Mouse (Mus musculus) forebrain, postnatal 0 days (tissue): Measurements from ENCODE around the gene Tas2r138. TPM values are rescaled to one million over a fixed set of nuclear protein-coding genes. Genes with fewer than 3 reads are reported as not detected.

ENCODE experiments used
- ATAC-seq: fragments of 200-750 bp; cut with Nextera tagmentation; 2 replicates; pipeline ENCODE4 v1.8.0; 2017; ENCODE audit warnings: mild to moderate bottlenecking, moderate library complexity
- DNase-seq: peaks from one replicate; pipeline ENCODE4 v3.0.0-alpha.2; 2015
- H3K27ac ChIP-seq: fragments of 300-500 bp; sonication (generic); 2 replicates; pipeline ENCODE4 v1.5.1; 2014; ENCODE audit warnings: low read depth, mild to moderate bottlenecking, antibody characterized with exemption, low read length, moderate library complexity, mixed read lengths
- H3K27me3 ChIP-seq: fragments of 300-500 bp; sonication (generic); 2 replicates; pipeline ENCODE4 v1.6.1; 2014; ENCODE audit warnings: mild to moderate bottlenecking, low read length, mixed read lengths; ENCODE audit not compliant: insufficient read depth
- H3K36me3 ChIP-seq: fragments of 300-500 bp; sonication (generic); 2 replicates; pipeline ENCODE4 v1.6.1; 2014; ENCODE audit warnings: mild to moderate bottlenecking, moderate library complexity; ENCODE audit not compliant: insufficient read depth
- H3K4me1 ChIP-seq: fragments of 300-500 bp; sonication (generic); 2 replicates; pipeline ENCODE4 v1.6.1; 2014; ENCODE audit warnings: antibody characterized with exemption; ENCODE audit not compliant: insufficient read depth
- H3K4me2 ChIP-seq: fragments of 300-500 bp; sonication (generic); 2 replicates; pipeline ENCODE4 v1.6.1; 2014; ENCODE audit warnings: low read depth, mild to moderate bottlenecking, moderate library complexity
- H3K4me3 ChIP-seq: fragments of 300-500 bp; sonication (generic); 2 replicates; pipeline ENCODE4 v1.5.1; 2014; ENCODE audit warnings: low read depth, low read length, mixed read lengths
- H3K9ac ChIP-seq: fragments of 300-500 bp; sonication (generic); 2 replicates; pipeline ENCODE4 v1.6.1; 2014; ENCODE audit warnings: mild to moderate bottlenecking
- H3K9me3 ChIP-seq: fragments of 300-500 bp; sonication (generic); 2 replicates; pipeline ENCODE4 v1.6.1; 2016; ENCODE audit warnings: low read length
- CTCF ChIP-seq: sonication (generic); IDR thresholded peaks from 2 replicates; pipeline ENCODE4 v1.5.1; 2016; ENCODE audit warnings: antibody characterized with exemption, control low read depth, low read depth
- WGBS: fragments of 180-500 bp; shearing (Covaris S2); extraction: QIAGEN DNeasy Blood & Tissue Kit; methylation state at CpG from one replicate; pipeline ENCODE4 v1.1.7; 2014; 5-methylcytosine and 5-hydroxymethylcytosine counted together
- polyA plus RNA-seq: library from polyadenylated mRNA; unstranded; fragments of >200 nt; fragmentation: Nextera tagmentation; extraction: Ambion mirVana; gene quantifications from 2 replicates; pipeline ENCODE4 v1.2.1, GENCODE M21; 2015
- total RNA-seq: library from RNA; depleted of rRNA; stranded (reverse); fragments of >200 nt; gene quantifications from 2 replicates; pipeline ENCODE4 v1.2.3, GENCODE M21; 2014; rRNA removed

The Tas2r138 gene
- total RNA-seq (not detected in 2 replicates), polyA plus RNA-seq (not detected in 2 replicates)

- no peaks in the 10 kb centered on the region for H3K4me1 ChIP-seq
- TF ChIP-seq CTCF: no peak
- H3K4me3 ChIP-seq: no peak within 1 kb of the TSS
- no peaks in the 10 kb centered on the region for H3K9me3 ChIP-seq
- DNase-seq: no peak
- ATAC-seq: no peak
- no peak within 1 kb of the TSS for H3K27ac ChIP-seq
- no peaks in the 10 kb centered on the region for H3K27me3 ChIP-seq
- H3K36me3 ChIP-seq: no peaks in the 10 kb centered on the region
- H3K4me2 ChIP-seq: no peak within 1 kb of the TSS
- WGBS: 91% methylated on average over 4 of the region's 4 CpGs
- no peak within 1 kb of the TSS for H3K9ac ChIP-seq
These were observed at the start of gene Tas2r138 for GRCm38 (mm10) chr6:40613260-40613852. TSS of gene Tas2r138 (minus strand) at chr6:40613310.

- no peaks in the 10 kb centered on the region for H3K9me3 ChIP-seq
- no peak overlapping the region for H3K4me3 ChIP-seq
- no peaks in the 10 kb centered on the region for H3K36me3 ChIP-seq
- no peak overlapping the region for H3K27ac ChIP-seq
- TF ChIP-seq CTCF: no peak
- no peaks in the 10 kb centered on the region for H3K27me3 ChIP-seq
- H3K4me1 ChIP-seq: no peaks in the 10 kb centered on the region
- 5% methylated on average over 2 of the region's 2 CpGs for WGBS
- ATAC-seq (no peak), DNase-seq (no peak)
- H3K4me2 ChIP-seq: no peak overlapping the region
- H3K9ac ChIP-seq: no peak overlapping the region
These were observed 47.8 kb upstream of the Tas2r138 start for GRCm38 (mm10) chr6:40660930-40661329.

GRCm38 (mm10) chr6:40650953-40651352, 37.8 kb upstream of the Tas2r138 start:
- Histone ChIP-seq H3K36me3 (no peaks in the 10 kb centered on the region), H3K9me3 (no peaks in the 10 kb centered on the region), H3K27me3 (no peaks in the 10 kb centered on the region), H3K9ac (no peak overlapping the region), H3K4me2 (no peak overlapping the region), H3K4me3 (no peak overlapping the region), H3K27ac (no peak overlapping the region), H3K4me1 (no peaks in the 10 kb centered on the region)
- DNase-seq (no peak), ATAC-seq (no peak)
- no peak for TF ChIP-seq CTCF
- 92% methylated on average over 1 of the region's 1 CpGs for WGBS

GRCm38 (mm10) chr6:40645701-40646100, 32.6 kb upstream of the Tas2r138 start:
- H3K4me2 ChIP-seq: no peak overlapping the region
- no peak overlapping the region for H3K9ac ChIP-seq
- H3K36me3 ChIP-seq: no peaks in the 10 kb centered on the region
- ATAC-seq (peak; percentile 61), DNase-seq (no peak)
- no peaks in the 10 kb centered on the region for H3K9me3 ChIP-seq
- TF ChIP-seq CTCF: no peak
- H3K4me3 ChIP-seq: no peak overlapping the region
- WGBS: 43% methylated on average over 8 of the region's 8 CpGs
- no peaks in the 10 kb centered on the region for H3K27me3 ChIP-seq
- H3K27ac ChIP-seq: no peak overlapping the region
- H3K4me1 ChIP-seq: no peaks in the 10 kb centered on the region

- Histone ChIP-seq H3K36me3 (no peaks in the 10 kb centered on the region), H3K27ac (no peak overlapping the region), H3K27me3 (no peaks in the 10 kb centered on the region), H3K4me1 (no peaks in the 10 kb centered on the region), H3K4me2 (no peak overlapping the region), H3K9me3 (no peaks in the 10 kb centered on the region), H3K4me3 (no peak overlapping the region), H3K9ac (no peak overlapping the region)
- ATAC-seq (no peak), DNase-seq (no peak)
- no peak for TF ChIP-seq CTCF
- 90% methylated on average over 8 of the region's 8 CpGs for WGBS
These were observed 27.8 kb upstream of the Tas2r138 start for GRCm38 (mm10) chr6:40640710-40641538.

- no peaks in the 10 kb centered on the region for H3K36me3 ChIP-seq
- WGBS: 91% methylated on average over 5 of the region's 5 CpGs
- H3K27ac ChIP-seq: no peak overlapping the region
- H3K27me3 ChIP-seq: no peaks in the 10 kb centered on the region
- DNase-seq (no peak), ATAC-seq (no peak)
- H3K9me3 ChIP-seq: no peaks in the 10 kb centered on the region
- no peak overlapping the region for H3K9ac ChIP-seq
- no peak overlapping the region for H3K4me2 ChIP-seq
- TF ChIP-seq CTCF: no peak
- H3K4me1 ChIP-seq: no peaks in the 10 kb centered on the region
- no peak overlapping the region for H3K4me3 ChIP-seq
These were observed 24.6 kb upstream of the Tas2r138 start for GRCm38 (mm10) chr6:40637755-40638154.

- H3K4me2 ChIP-seq: no peak overlapping the region
- no peak for DNase-seq
- H3K4me3 ChIP-seq: no peak overlapping the region
- H3K9me3 ChIP-seq: no peaks in the 10 kb centered on the region
- H3K9ac ChIP-seq: no peak overlapping the region
- no peak for TF ChIP-seq CTCF
- no peaks in the 10 kb centered on the region for H3K36me3 ChIP-seq
- no peak for ATAC-seq
- 83% methylated on average over 6 of the region's 6 CpGs for WGBS
- no peak overlapping the region for H3K27ac ChIP-seq
- no peaks in the 10 kb centered on the region for H3K27me3 ChIP-seq
- H3K4me1 ChIP-seq: no peaks in the 10 kb centered on the region
These were observed 22.4 kb upstream of the Tas2r138 start for GRCm38 (mm10) chr6:40635559-40635958.
